Mouse (Mus musculus) bone marrow macrophage, adult 2 months (primary cell): ENCODE measurements at regions not wholly inside any gene's neighbourhood (a gene's known extent, or its start where the extent isn't known, plus 50 kb on each side); places are given as distances from the start of the nearest gene placed in this dataset.

Experiments used
- CTCF ChIP-seq: IDR thresholded peaks from 2 replicates; pipeline ENCODE4 v1.5.1; 2012; ENCODE audit warnings: low read depth, mild to moderate bottlenecking, low read length, moderate library complexity
- POLR2A ChIP-seq: IDR thresholded peaks from 2 replicates; pipeline ENCODE4 v1.6.1; 2012; ENCODE audit warnings: mild to moderate bottlenecking, low read depth, low read length, borderline replicate concordance

- TF ChIP-seq CTCF (no peak), POLR2A (no peak)
Observed at GRCm38 (mm10) chr10:6053207-6053606, 131.0 kb upstream of the Rgs17 start.
